Mouse (Mus musculus): Measurements from ENCODE around the gene Spata18. TPM values are rescaled to one million over a fixed set of nuclear protein-coding genes. Genes with fewer than 3 reads are reported as not detected.

Spata18 gene
- polyA plus RNA-seq, 1 experiment: not detected

- 87% methylated on average over 8 of the region's 8 CpGs for WGBS
- no peak for DNase-seq (ENCODE audit: low read depth in 1 of 2, low spot score in 2 of 2)
- TF ChIP-seq CTCF (IDR thresholded peaks at IDR 0.05; ENCODE audit: extremely low read depth, insufficient read depth, insufficient read length, insufficient replicate concordance) (no peak), POLR2A (IDR thresholded peaks at IDR 0.05; ENCODE audit: low read depth, low read length) (no peak)
Observed at GRCm38 (mm10) chr5:73632291-73632690, 18.9 kb upstream of the Spata18 start, which contains the start of gene Lrrc66. Lrrc66 (minus strand) TSS chr5:73632526.

GRCm38 (mm10) chr5:73633141-73633540, 18.0 kb upstream of the Spata18 start:
- WGBS: 52% methylated on average over 8 of the region's 8 CpGs

More at GRCm38 (mm10) chr5:73632291-73632690, 18.9 kb upstream of the Spata18 start, which contains the start of gene Lrrc66:
- Histone ChIP-seq H3K4me3 (ENCODE audit: extremely low read depth, insufficient read depth, insufficient read length) (no peak within 1 kb of the TSS), H3K27ac (ENCODE audit: insufficient read depth, low read length) (no peak within 1 kb of the TSS), H3K27me3 (ENCODE audit: control insufficient read depth, insufficient read depth, low read length) (no peaks in the 10 kb centered on the region), H3K4me1 (ENCODE audit: control insufficient read depth, insufficient read depth, insufficient read length) (no peaks in the 10 kb centered on the region; the same call in 1 of the 2 replicates), H3K36me3 (ENCODE audit: control insufficient read depth, insufficient read depth, low read length) (peaks cover 5% of the 10 kb centered on the region)

GRCm38 (mm10) chr5:73637337-73638107, 13.7 kb upstream of the Spata18 start:
- H3K36me3 ChIP-seq (ENCODE audit: control insufficient read depth, insufficient read depth, low read length): peaks cover 9% of the 10 kb centered on the region
- H3K4me3 ChIP-seq (ENCODE audit: extremely low read depth, insufficient read depth, insufficient read length): no peak overlapping the region
- no peak for TF ChIP-seq POLR2A (IDR thresholded peaks at IDR 0.05; ENCODE audit: low read depth, low read length)
- no peak for TF ChIP-seq CTCF (IDR thresholded peaks at IDR 0.05; ENCODE audit: extremely low read depth, insufficient read depth, insufficient read length, insufficient replicate concordance)
- no peaks in the 10 kb centered on the region for H3K27me3 ChIP-seq (ENCODE audit: control insufficient read depth, insufficient read depth, low read length)
- 67% methylated on average over 8 of the region's 8 CpGs for WGBS
- DNase-seq (ENCODE audit: low read depth in 1 of 2, low spot score in 2 of 2): no peak
- no peak overlapping the region for H3K27ac ChIP-seq (ENCODE audit: insufficient read depth, low read length)
- H3K4me1 ChIP-seq (ENCODE audit: control insufficient read depth, insufficient read depth, insufficient read length): no peaks in the 10 kb centered on the region

More at GRCm38 (mm10) chr5:73633141-73633540, 18.0 kb upstream of the Spata18 start:
- DNase-seq (ENCODE audit: low read depth in 1 of 2, low spot score in 2 of 2): peak in 1 of 2 experiments; percentile 46
- TF ChIP-seq POLR2A (IDR thresholded peaks at IDR 0.05; ENCODE audit: low read depth, low read length) (no peak), CTCF (IDR thresholded peaks at IDR 0.05; ENCODE audit: extremely low read depth, insufficient read depth, insufficient read length, insufficient replicate concordance) (peak; percentile 67; the same call in 1 of the 2 replicates)
- Histone ChIP-seq H3K4me3 (ENCODE audit: extremely low read depth, insufficient read depth, insufficient read length) (no peak overlapping the region), H3K27ac (ENCODE audit: insufficient read depth, low read length) (no peak overlapping the region), H3K27me3 (ENCODE audit: control insufficient read depth, insufficient read depth, low read length) (no peaks in the 10 kb centered on the region), H3K4me1 (ENCODE audit: control insufficient read depth, insufficient read depth, insufficient read length) (no peaks in the 10 kb centered on the region; the same call in 1 of the 2 replicates), H3K36me3 (ENCODE audit: control insufficient read depth, insufficient read depth, low read length) (peaks cover 5% of the 10 kb centered on the region)

DNA sequence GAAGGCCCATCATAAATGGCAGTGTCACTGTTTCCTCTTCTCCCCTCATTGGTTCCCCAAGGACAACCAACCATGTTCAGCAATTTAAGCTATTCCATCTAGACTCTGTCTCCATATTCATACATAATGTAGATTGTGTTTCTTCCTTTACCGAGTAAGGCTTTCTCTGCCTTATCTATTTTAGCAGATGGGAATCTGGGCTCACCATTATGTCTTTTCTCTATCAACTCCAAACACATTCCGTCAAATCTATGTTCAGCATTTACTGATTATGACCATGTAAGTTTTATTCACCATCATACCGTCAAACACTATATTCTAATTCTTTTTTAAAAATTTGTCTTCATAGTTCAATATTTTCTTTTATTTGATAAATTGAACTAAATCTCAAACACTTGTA, 10.1 kb upstream of the Spata18 start:
- DNase-seq (ENCODE audit: low read depth in 1 of 2, low spot score in 2 of 2): no peak
- H3K27ac ChIP-seq (ENCODE audit: insufficient read depth, low read length): no peak overlapping the region
- H3K4me1 ChIP-seq (ENCODE audit: control insufficient read depth, insufficient read depth, insufficient read length): no peaks in the 10 kb centered on the region
- TF ChIP-seq POLR2A (IDR thresholded peaks at IDR 0.05; ENCODE audit: low read depth, low read length): no peak
- 85% methylated on average over 3 of the region's 3 CpGs for WGBS
- H3K36me3 ChIP-seq (ENCODE audit: control insufficient read depth, insufficient read depth, low read length): peaks cover 5% of the 10 kb centered on the region
- H3K4me3 ChIP-seq (ENCODE audit: extremely low read depth, insufficient read depth, insufficient read length): no peak overlapping the region
- no peaks in the 10 kb centered on the region for H3K27me3 ChIP-seq (ENCODE audit: control insufficient read depth, insufficient read depth, low read length)

DNA sequence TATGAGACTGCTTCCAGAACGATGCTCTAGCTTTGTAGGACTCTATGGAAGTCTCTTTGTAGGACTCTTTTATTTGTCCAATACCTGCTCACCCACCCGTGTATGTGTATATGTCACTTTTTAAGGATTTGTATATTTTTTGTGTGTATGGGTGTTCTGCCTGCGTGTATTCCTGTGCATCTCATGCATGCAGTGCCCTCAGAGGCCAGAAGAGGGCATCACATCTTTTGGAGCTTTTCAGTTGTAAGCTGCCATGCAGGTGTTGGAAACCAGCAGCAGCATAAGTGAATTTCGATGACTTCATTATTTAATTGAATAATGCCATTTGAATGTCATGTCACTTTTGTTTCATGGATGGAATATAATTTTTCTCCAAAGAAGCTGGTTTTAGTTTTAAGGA, 9.1 kb upstream of the Spata18 start:
- H3K36me3 ChIP-seq (ENCODE audit: control insufficient read depth, insufficient read depth, low read length): peaks cover 5% of the 10 kb centered on the region
- WGBS: 88% methylated on average over 4 of the region's 4 CpGs
- H3K4me1 ChIP-seq (ENCODE audit: control insufficient read depth, insufficient read depth, insufficient read length): no peaks in the 10 kb centered on the region
- no peak for DNase-seq (ENCODE audit: low read depth in 1 of 2, low spot score in 2 of 2)
- no peak overlapping the region for H3K4me3 ChIP-seq (ENCODE audit: extremely low read depth, insufficient read depth, insufficient read length)
- peak; percentile 1; the same call in 1 of the 2 replicates for TF ChIP-seq CTCF (IDR thresholded peaks at IDR 0.05; ENCODE audit: extremely low read depth, insufficient read depth, insufficient read length, insufficient replicate concordance)
- TF ChIP-seq POLR2A (IDR thresholded peaks at IDR 0.05; ENCODE audit: low read depth, low read length): no peak
- H3K27ac ChIP-seq (ENCODE audit: insufficient read depth, low read length): no peak overlapping the region
- no peaks in the 10 kb centered on the region for H3K27me3 ChIP-seq (ENCODE audit: control insufficient read depth, insufficient read depth, low read length)

DNA sequence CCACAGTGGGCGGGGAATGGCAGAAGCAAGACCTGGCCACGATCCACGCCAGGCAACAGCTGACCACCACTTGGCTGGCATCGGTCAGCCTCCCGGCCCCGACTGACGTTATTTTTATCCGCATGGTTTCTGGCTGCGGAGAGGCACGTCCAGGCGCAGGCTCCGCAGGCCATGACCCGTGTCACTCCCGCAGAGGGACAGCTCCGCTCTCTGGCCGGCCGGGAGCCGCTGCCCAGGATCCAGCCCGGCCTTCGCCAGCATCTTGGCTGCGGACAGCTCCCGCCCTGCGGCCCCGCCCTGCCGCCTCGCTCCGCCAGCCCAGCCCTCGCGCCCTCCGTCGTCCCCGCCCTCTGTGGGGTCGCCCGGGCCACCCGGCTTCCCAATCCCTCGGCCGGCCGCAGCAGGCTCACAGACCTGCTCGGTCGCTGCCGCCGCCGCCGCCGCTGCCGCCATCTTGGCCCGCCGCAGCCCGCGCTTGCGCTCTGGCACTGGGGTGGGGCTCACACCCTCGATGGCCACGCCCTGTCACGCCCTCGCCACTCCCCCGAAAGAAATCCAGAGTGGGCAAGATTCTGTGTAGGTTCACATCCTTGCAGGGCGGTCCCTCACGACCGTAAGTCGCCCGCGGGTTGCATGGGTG, 3.8 kb upstream of the Spata18 start, which contains the start of gene Sgcb:
Sgcb (minus strand) TSS at position 530 of the 640 bp plus-strand sequence.
- peak within 1 kb of the TSS; percentile 77 for H3K4me3 ChIP-seq (ENCODE audit: extremely low read depth, insufficient read depth, insufficient read length)
- TF ChIP-seq POLR2A (IDR thresholded peaks at IDR 0.05; ENCODE audit: low read depth, low read length) (peak; percentile 5; the same call in 1 of the 2 replicates), CTCF (IDR thresholded peaks at IDR 0.05; ENCODE audit: extremely low read depth, insufficient read depth, insufficient read length, insufficient replicate concordance) (no peak)
- H3K36me3 ChIP-seq (ENCODE audit: control insufficient read depth, insufficient read depth, low read length): 0 out of 2 replicates have a peak, but pooled peaks cover 1% of the 10 kb centered on the region
- DNase-seq (ENCODE audit: low read depth in 1 of 2, low spot score in 2 of 2): peak; percentile 36 to 79
- peaks cover 5% of the 10 kb centered on the region for H3K4me1 ChIP-seq (ENCODE audit: control insufficient read depth, insufficient read depth, insufficient read length)
- H3K27me3 ChIP-seq (ENCODE audit: control insufficient read depth, insufficient read depth, low read length): peaks cover 14% of the 10 kb centered on the region
- under 1% methylated on average over 57 of the region's 62 CpGs for WGBS
- H3K27ac ChIP-seq (ENCODE audit: insufficient read depth, low read length): peak within 1 kb of the TSS; percentile 1; the same call in 1 of the 2 replicates

Data from spleen, adult 2 months (tissue).